Mouse (Mus musculus) ES-Bruce4 (cell line): ENCODE measurements around the gene Gsk3b.

Experiments
- CTCF ChIP-seq: IDR thresholded peaks from one replicate; pipeline ENCODE4 v1.8.1; 2011; ENCODE audit warnings: low read depth, low read length
- EP300 ChIP-seq: IDR thresholded peaks from 2 replicates; pipeline ENCODE4 v1.6.1; 2011; ENCODE audit warnings: low read depth, low read length; ENCODE audit not compliant: insufficient read depth
- POLR2A ChIP-seq: IDR thresholded peaks from one replicate; pipeline ENCODE4 v1.8.1; 2011; ENCODE audit warnings: low read length; ENCODE audit not compliant: insufficient read depth

GRCm38 (mm10) chr16:38192640-38193039, 103.8 kb downstream of the Gsk3b start:
- TF ChIP-seq CTCF = no peak
- no peak for TF ChIP-seq POLR2A
- TF ChIP-seq EP300 = no peak
